Mouse (Mus musculus) telencephalon, adult 2 months (tissue): Measurements from ENCODE around the gene Gm11011.
"Not testable (repeated sequence)": the region's sequence is repeated elsewhere in the genome, so short reads cannot be mapped to it uniquely, and the experiment has no call there.

Source experiments
- DNase-seq: peaks from one replicate; pipeline ENCODE4 v3.0.0-alpha.2; 2011; ENCODE audit warnings: low read depth, low spot score

Gene Gm11011

GRCm38 (mm10) chr2:169587645-169588044, at the start of gene Gm11011:
Gene Gm11011 (minus strand): TSS chr2:169587745.
- DNase-seq, result not testable (repeated sequence)

- no peak for DNase-seq
These were observed 48.9 kb upstream of the Gm11011 start for GRCm38 (mm10) chr2:169636414-169636813.

- no peak for DNase-seq
These were observed 47.9 kb upstream of the Gm11011 start for GRCm38 (mm10) chr2:169635428-169635827.

GRCm38 (mm10) chr2:169634619-169635382, 47.3 kb upstream of the Gm11011 start:
- DNase-seq, result no peak

- no peak for DNase-seq
These were observed 46.1 kb upstream of the Gm11011 start for GRCm38 (mm10) chr2:169633491-169634289.

- no peak for DNase-seq
These were observed 45.0 kb upstream of the Gm11011 start, which contains the start of gene Tshz2 for GRCm38 (mm10) chr2:169632338-169633151. Gene Tshz2 (plus strand): TSS chr2:169633013.

- DNase-seq, result no peak
These were observed 42.5 kb upstream of the Gm11011 start for GRCm38 (mm10) chr2:169630070-169630469.

- no peak for DNase-seq
These were observed 33.7 kb upstream of the Gm11011 start for GRCm38 (mm10) chr2:169621201-169621710.

GRCm38 (mm10) chr2:169615998-169616397, 28.5 kb upstream of the Gm11011 start:
- DNase-seq, result no peak

GRCm38 (mm10) chr2:169614683-169615082, 27.1 kb upstream of the Gm11011 start:
- DNase-seq, result no peak

GRCm38 (mm10) chr2:169611557-169611956, 24.0 kb upstream of the Gm11011 start:
- no peak for DNase-seq

- no peak for DNase-seq
These were observed 23.3 kb upstream of the Gm11011 start for GRCm38 (mm10) chr2:169610882-169611281.

GRCm38 (mm10) chr2:169609956-169610355, 22.4 kb upstream of the Gm11011 start:
- DNase-seq, result no peak

GRCm38 (mm10) chr2:169607787-169608186, 20.2 kb upstream of the Gm11011 start:
- no peak for DNase-seq

- peak; percentile 34 for DNase-seq
These were observed 19.5 kb upstream of the Gm11011 start for GRCm38 (mm10) chr2:169606901-169607678.

- DNase-seq, result peak; percentile 91
These were observed 12.6 kb upstream of the Gm11011 start for GRCm38 (mm10) chr2:169600163-169600562.

GRCm38 (mm10) chr2:169599591-169599990, 12.0 kb upstream of the Gm11011 start:
- DNase-seq, result peak; percentile 51

- no peak for DNase-seq
These were observed 10.4 kb upstream of the Gm11011 start for GRCm38 (mm10) chr2:169597971-169598370.

GRCm38 (mm10) chr2:169597357-169597756, 9.8 kb upstream of the Gm11011 start:
- no peak for DNase-seq

GRCm38 (mm10) chr2:169593742-169594141, 6.2 kb upstream of the Gm11011 start:
- DNase-seq, result no peak

- no peak for DNase-seq
These were observed 2.9 kb upstream of the Gm11011 start for GRCm38 (mm10) chr2:169590412-169590811.
